Mouse (Mus musculus) adrenal gland, postnatal 25 days (tissue): ENCODE measurements around the gene Oas1f. TPM values are rescaled to one million over a fixed set of nuclear protein-coding genes. Genes with fewer than 3 reads are reported as not detected.

Experiments used
- microRNA-seq, 2 experiments: library from miRNA; unstranded; fragments of <30 nt; microRNA quantifications; one replicate each; pipeline ENCODE4 v1.2.0; 2021
- total RNA-seq: library from RNA; stranded (reverse); gene quantifications from 2 replicates; pipeline ENCODE4 v1.2.3, GENCODE M21; 2021

The Oas1f gene
- total RNA-seq, 1 experiment from 2014 or later, result not detected

Small RNA genes lying within 50 kb of the gene (microRNA-seq; reads per million reads assigned to microRNA genes)
- 0 reads per million in 2 experiments for gene Gm22907

Other genes starting within 250 kb of the Oas1f start
- 15.9 and 17.5 TPM in 2 replicates for gene Rita1, start 234.8 kb upstream of the Oas1f start, total RNA-seq
- 50.5 and 54.7 TPM in 2 replicates for gene Ddx54, start 234.6 kb upstream of the Oas1f start, total RNA-seq
- 2.8 and 3.1 TPM in 2 replicates for gene Cfap73, start 213.1 kb upstream of the Oas1f start, total RNA-seq
- 19.6 and 20.0 TPM in 2 replicates for gene Rasal1, start 198.6 kb upstream of the Oas1f start, total RNA-seq
- gene Dtx1, start 135.4 kb upstream of the Oas1f start, total RNA-seq, result 11.0 and 11.8 TPM in 2 replicates
- gene Oas2, start 97.5 kb upstream of the Oas1f start, total RNA-seq, result 0.67 and 0.95 TPM in 2 replicates
- gene Oas3, start 69.7 kb upstream of the Oas1f start, total RNA-seq, result 0.64 TPM in 1 of 2 replicates, not detected in the other
- not detected in 2 replicates for gene Oas1e, start 51.8 kb upstream of the Oas1f start, total RNA-seq
- gene Oas1c, start 34.9 kb upstream of the Oas1f start, total RNA-seq, result 1.3 and 1.5 TPM in 2 replicates
- not detected in 2 replicates for gene Oas1h, start 14.1 kb downstream of the Oas1f start, total RNA-seq
- 0.58 and 1.7 TPM in 2 replicates for gene Oas1g, start 40.2 kb downstream of the Oas1f start, total RNA-seq
- 1.5 and 3.0 TPM in 2 replicates for gene Oas1a, start 60.2 kb downstream of the Oas1f start, total RNA-seq
- not detected in 2 replicates for gene Oas1d, start 67.2 kb downstream of the Oas1f start, total RNA-seq
- 2.5 and 4.5 TPM in 2 replicates for gene Rph3a, start 162.7 kb downstream of the Oas1f start, total RNA-seq